Mouse (Mus musculus): ENCODE measurements at regions not wholly inside any gene's neighbourhood (a gene's known extent, or its start where the extent isn't known, plus 50 kb on each side); places are given as distances from the start of the nearest gene placed in this dataset.

- DNase-seq (ENCODE audit: low read depth, low spot score): no peak
Observed at GRCm38 (mm10) chr14:54185265-54185830, 68.6 kb downstream of the Dad1 start.

GRCm38 (mm10) chr14:54183873-54184272 is 70.0 kb downstream of the Dad1 start:
- DNase-seq (ENCODE audit: low read depth, low spot score): no peak

GRCm38 (mm10) chr14:54182838-54183237 is 71.1 kb downstream of the Dad1 start:
- no peak for DNase-seq (ENCODE audit: low read depth, low spot score)

GRCm38 (mm10) chr14:54181306-54181705 is 72.6 kb downstream of the Dad1 start:
- DNase-seq (ENCODE audit: low read depth, low spot score): no peak

GRCm38 (mm10) chr14:54180754-54181153 is 73.2 kb downstream of the Dad1 start:
- DNase-seq (ENCODE audit: low read depth, low spot score): no peak

GRCm38 (mm10) chr14:54180271-54180670 is 73.6 kb downstream of the Dad1 start:
- no peak for DNase-seq (ENCODE audit: low read depth, low spot score)

- DNase-seq (ENCODE audit: low read depth, low spot score): no peak
Observed at GRCm38 (mm10) chr14:54178856-54179255, 75.0 kb downstream of the Dad1 start.

- no peak for DNase-seq (ENCODE audit: low read depth, low spot score)
Observed at GRCm38 (mm10) chr14:54176469-54176868, 77.4 kb downstream of the Dad1 start.

GRCm38 (mm10) chr14:54175476-54175875 is 78.4 kb downstream of the Dad1 start:
- DNase-seq (ENCODE audit: low read depth, low spot score): no peak

- DNase-seq (ENCODE audit: low read depth, low spot score): no peak
Observed at GRCm38 (mm10) chr14:54173316-54173715, 80.6 kb downstream of the Dad1 start.

GRCm38 (mm10) chr14:54169254-54169653 is 84.7 kb downstream of the Dad1 start:
- DNase-seq (ENCODE audit: low read depth, low spot score): no peak

- no peak for DNase-seq (ENCODE audit: low read depth, low spot score)
Observed at GRCm38 (mm10) chr14:54168414-54168931, 85.4 kb downstream of the Dad1 start.

- DNase-seq (ENCODE audit: low read depth, low spot score): no peak
Observed at GRCm38 (mm10) chr14:54166057-54166456, 87.8 kb downstream of the Dad1 start.

- DNase-seq (ENCODE audit: low read depth, low spot score): no peak
Observed at GRCm38 (mm10) chr14:54164874-54165273, 89.0 kb downstream of the Dad1 start.

- no peak for DNase-seq (ENCODE audit: low read depth, low spot score)
Observed at GRCm38 (mm10) chr14:54161916-54162315, 92.0 kb downstream of the Dad1 start.

- no peak for DNase-seq (ENCODE audit: low read depth, low spot score)
Observed at GRCm38 (mm10) chr14:54161206-54161605, 92.7 kb downstream of the Dad1 start.

GRCm38 (mm10) chr14:54159816-54160215 is 94.1 kb downstream of the Dad1 start:
- DNase-seq (ENCODE audit: low read depth, low spot score): no peak

- no peak for DNase-seq (ENCODE audit: low read depth, low spot score)
Observed at GRCm38 (mm10) chr14:54158214-54158965, 95.5 kb downstream of the Dad1 start.

- DNase-seq (ENCODE audit: low read depth, low spot score): no peak
Observed at GRCm38 (mm10) chr14:54156536-54156935, 97.4 kb downstream of the Dad1 start.

- no peak for DNase-seq (ENCODE audit: low read depth, low spot score)
Observed at GRCm38 (mm10) chr14:54152485-54153235, 101.2 kb downstream of the Dad1 start.

- no peak for DNase-seq (ENCODE audit: low read depth, low spot score)
Observed at GRCm38 (mm10) chr14:54151921-54152320, 102.0 kb downstream of the Dad1 start.

GRCm38 (mm10) chr14:54151272-54151671 is 102.6 kb downstream of the Dad1 start:
- no peak for DNase-seq (ENCODE audit: low read depth, low spot score)
